Mouse (Mus musculus): ENCODE measurements around the gene Crocc2.
A peak's percentile ranks its signal among the peaks of the same experiment; 100 is the strongest.

The Crocc2 gene

DNA sequence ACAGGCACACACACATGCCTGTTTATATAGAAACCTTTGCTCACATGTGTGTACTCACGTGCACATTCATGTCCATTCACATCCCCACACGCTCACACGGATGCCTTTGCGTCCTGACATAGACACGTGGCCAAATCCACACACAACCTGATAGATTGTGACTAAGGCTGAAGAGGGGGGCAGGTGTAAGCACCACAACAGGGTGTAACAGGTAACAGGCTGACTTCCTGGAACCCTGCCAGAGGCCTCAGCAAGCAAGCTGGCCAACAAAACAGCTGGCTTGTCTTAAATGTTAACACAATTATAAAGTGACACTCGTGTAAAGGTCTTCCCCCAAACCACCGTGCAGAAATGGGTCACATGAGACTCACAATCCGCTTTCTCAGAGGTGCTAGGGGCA, 9.6 kb upstream of the Crocc2 start:
- H3K27me3 ChIP-seq (ENCODE audit: insufficient read depth, low read length): peaks cover 29% of the 10 kb centered on the region; the same call in 1 of the 2 replicates
- peaks cover 21% of the 10 kb centered on the region for H3K4me1 ChIP-seq (replicated peaks; ENCODE audit: low read depth, low read length)
- H3K4me3 ChIP-seq (replicated peaks; ENCODE audit: low read length): no peak overlapping the region
- TF ChIP-seq CTCF (conservative IDR thresholded peaks at IDR 0.05; ENCODE audit: low read length) (no peak), NANOG (IDR thresholded peaks at IDR 0.05; ENCODE audit: borderline replicate concordance, low read length) (no peak), POU5F1 (IDR thresholded peaks at IDR 0.05; ENCODE audit: borderline replicate concordance, low read length) (no peak)
- no peaks in the 10 kb centered on the region for H3K36me3 ChIP-seq (ENCODE audit: insufficient read depth, low read length)
- H3K9me3 ChIP-seq (ENCODE audit: low read length): no peaks in the 10 kb centered on the region

DNA sequence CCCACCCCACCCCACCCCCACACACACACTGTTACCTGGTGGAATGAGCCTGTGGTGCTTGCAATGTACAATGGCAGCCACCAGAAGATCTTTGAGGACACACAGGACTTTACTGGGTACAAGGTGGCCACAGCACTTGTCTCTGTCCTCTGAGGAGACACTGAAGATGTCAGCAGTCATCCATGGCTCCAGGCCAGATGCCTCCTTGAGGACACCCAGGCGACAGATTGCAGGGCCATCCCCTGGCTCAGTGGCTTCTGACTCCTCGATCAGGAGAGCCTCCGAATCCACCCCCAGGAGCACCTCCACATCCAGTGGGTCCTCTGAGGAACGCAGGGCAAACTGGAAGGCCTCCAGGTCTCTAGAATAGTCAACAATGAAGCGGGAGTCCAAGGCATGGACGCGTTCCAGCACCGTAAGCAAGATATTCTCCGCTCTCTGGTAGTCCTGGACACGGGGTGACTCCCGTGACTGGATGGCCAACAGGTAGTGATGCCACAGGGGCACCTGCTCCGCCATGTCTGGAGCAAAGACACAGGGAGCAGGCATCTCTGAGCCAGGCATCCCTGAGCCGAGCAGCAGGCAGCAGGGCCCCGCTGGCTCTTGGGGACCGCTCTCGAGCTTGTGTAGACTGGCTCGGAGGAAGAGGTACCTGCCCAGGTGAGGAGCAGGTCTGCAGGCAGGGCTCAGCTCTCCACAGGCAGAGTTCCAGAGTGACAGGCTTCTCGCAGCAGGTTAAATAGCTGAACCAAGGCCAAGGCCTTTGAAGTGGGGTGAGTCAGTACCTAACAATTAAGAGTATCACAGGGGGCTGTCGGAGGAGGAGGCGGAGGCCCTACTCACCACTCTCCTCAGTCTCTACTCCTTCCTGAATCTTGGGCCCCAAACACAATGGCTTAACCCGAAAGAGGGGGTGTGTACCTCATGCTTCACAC, 8.7 kb upstream of the Crocc2 start:
- peak overlapping the region; percentile 32; the same call in 1 of the 2 replicates for H3K4me3 ChIP-seq (replicated peaks; ENCODE audit: low read length)
- no peak for TF ChIP-seq NANOG (IDR thresholded peaks at IDR 0.05; ENCODE audit: borderline replicate concordance, low read length)
- TF ChIP-seq POU5F1 (IDR thresholded peaks at IDR 0.05; ENCODE audit: borderline replicate concordance, low read length): no peak
- TF ChIP-seq CTCF (conservative IDR thresholded peaks at IDR 0.05; ENCODE audit: low read length): no peak
- peaks cover 21% of the 10 kb centered on the region for H3K4me1 ChIP-seq (replicated peaks; ENCODE audit: low read depth, low read length)
- no peaks in the 10 kb centered on the region for H3K36me3 ChIP-seq (ENCODE audit: insufficient read depth, low read length)
- H3K9me3 ChIP-seq (ENCODE audit: low read length): no peaks in the 10 kb centered on the region
- H3K27me3 ChIP-seq (ENCODE audit: insufficient read depth, low read length): peaks cover 38% of the 10 kb centered on the region

- H3K4me3 ChIP-seq (replicated peaks; ENCODE audit: low read length): peak within 1 kb of the TSS; percentile 32; the same call in 1 of the 2 replicates
- no peaks in the 10 kb centered on the region for H3K9me3 ChIP-seq (ENCODE audit: low read length)
- peaks cover 35% of the 10 kb centered on the region for H3K27me3 ChIP-seq (ENCODE audit: insufficient read depth, low read length)
- no peaks in the 10 kb centered on the region for H3K36me3 ChIP-seq (ENCODE audit: insufficient read depth, low read length)
- TF ChIP-seq POU5F1 (IDR thresholded peaks at IDR 0.05; ENCODE audit: borderline replicate concordance, low read length) (no peak), NANOG (IDR thresholded peaks at IDR 0.05; ENCODE audit: borderline replicate concordance, low read length) (no peak), CTCF (conservative IDR thresholded peaks at IDR 0.05; ENCODE audit: low read length) (no peak)
- H3K4me1 ChIP-seq (replicated peaks; ENCODE audit: low read depth, low read length): peaks cover 21% of the 10 kb centered on the region
Observed at GRCm38 (mm10) chr1:93160501-93161133, 7.9 kb upstream of the Crocc2 start, which contains the start of gene 2310007B03Rik. Gene 2310007B03Rik (minus strand): TSS chr1:93160948.

- H3K4me3 ChIP-seq (replicated peaks; ENCODE audit: low read length): no peak overlapping the region
- no peak for TF ChIP-seq NANOG (IDR thresholded peaks at IDR 0.05; ENCODE audit: borderline replicate concordance, low read length)
- TF ChIP-seq POU5F1 (IDR thresholded peaks at IDR 0.05; ENCODE audit: borderline replicate concordance, low read length): no peak
- TF ChIP-seq CTCF (conservative IDR thresholded peaks at IDR 0.05; ENCODE audit: low read length): no peak
- H3K9me3 ChIP-seq (ENCODE audit: low read length): no peaks in the 10 kb centered on the region
- peaks cover 32% of the 10 kb centered on the region for H3K27me3 ChIP-seq (ENCODE audit: insufficient read depth, low read length)
- H3K36me3 ChIP-seq (ENCODE audit: insufficient read depth, low read length): no peaks in the 10 kb centered on the region
- peaks cover 21% of the 10 kb centered on the region for H3K4me1 ChIP-seq (replicated peaks; ENCODE audit: low read depth, low read length)
Observed at GRCm38 (mm10) chr1:93161350-93161749, 7.2 kb upstream of the Crocc2 start.

GRCm38 (mm10) chr1:93161921-93162320, 6.6 kb upstream of the Crocc2 start:
- no peaks in the 10 kb centered on the region for H3K9me3 ChIP-seq (ENCODE audit: low read length)
- H3K4me1 ChIP-seq (replicated peaks; ENCODE audit: low read depth, low read length): peaks cover 21% of the 10 kb centered on the region
- H3K27me3 ChIP-seq (ENCODE audit: insufficient read depth, low read length): peaks cover 32% of the 10 kb centered on the region
- no peak for TF ChIP-seq NANOG (IDR thresholded peaks at IDR 0.05; ENCODE audit: borderline replicate concordance, low read length)
- no peak for TF ChIP-seq CTCF (conservative IDR thresholded peaks at IDR 0.05; ENCODE audit: low read length)
- TF ChIP-seq POU5F1 (IDR thresholded peaks at IDR 0.05; ENCODE audit: borderline replicate concordance, low read length): no peak
- no peaks in the 10 kb centered on the region for H3K36me3 ChIP-seq (ENCODE audit: insufficient read depth, low read length)
- H3K4me3 ChIP-seq (replicated peaks; ENCODE audit: low read length): no peak overlapping the region

DNA sequence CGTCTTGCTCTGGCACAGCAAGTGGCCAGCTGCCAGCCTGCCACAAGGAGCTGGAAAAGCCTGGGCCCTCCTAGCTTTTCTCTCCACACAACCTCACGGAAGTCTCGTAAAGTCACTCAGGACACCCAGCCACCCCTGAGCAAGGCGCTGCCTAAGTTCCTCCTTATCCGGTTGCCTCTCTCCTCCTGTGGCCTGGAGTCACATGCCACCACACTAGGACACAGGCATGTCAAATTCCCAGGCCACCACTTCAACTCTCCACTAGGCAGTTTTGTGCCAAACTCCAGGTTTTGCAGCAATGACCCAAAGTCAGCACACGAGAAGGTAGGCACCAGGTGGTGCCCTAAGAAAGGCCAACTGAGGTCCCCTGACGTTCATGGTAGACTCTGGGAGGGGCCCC, 5.9 kb upstream of the Crocc2 start:
- Histone ChIP-seq H3K27me3 (ENCODE audit: insufficient read depth, low read length) (peaks cover 32% of the 10 kb centered on the region), H3K4me1 (replicated peaks; ENCODE audit: low read depth, low read length) (peaks cover 21% of the 10 kb centered on the region), H3K36me3 (ENCODE audit: insufficient read depth, low read length) (no peaks in the 10 kb centered on the region), H3K4me3 (replicated peaks; ENCODE audit: low read length) (no peak overlapping the region), H3K9me3 (ENCODE audit: low read length) (no peaks in the 10 kb centered on the region)
- TF ChIP-seq NANOG (IDR thresholded peaks at IDR 0.05; ENCODE audit: borderline replicate concordance, low read length): no peak
- no peak for TF ChIP-seq CTCF (conservative IDR thresholded peaks at IDR 0.05; ENCODE audit: low read length)
- TF ChIP-seq POU5F1 (IDR thresholded peaks at IDR 0.05; ENCODE audit: borderline replicate concordance, low read length): no peak

GRCm38 (mm10) chr1:93165447-93165846, 3.1 kb upstream of the Crocc2 start:
- Histone ChIP-seq H3K9me3 (ENCODE audit: low read length) (no peaks in the 10 kb centered on the region), H3K27me3 (ENCODE audit: insufficient read depth, low read length) (peaks cover 36% of the 10 kb centered on the region), H3K4me3 (replicated peaks; ENCODE audit: low read length) (no peak overlapping the region), H3K36me3 (ENCODE audit: insufficient read depth, low read length) (no peaks in the 10 kb centered on the region), H3K4me1 (replicated peaks; ENCODE audit: low read depth, low read length) (peaks cover 22% of the 10 kb centered on the region)
- no peak for TF ChIP-seq POU5F1 (IDR thresholded peaks at IDR 0.05; ENCODE audit: borderline replicate concordance, low read length)
- TF ChIP-seq CTCF (conservative IDR thresholded peaks at IDR 0.05; ENCODE audit: low read length): no peak
- no peak for TF ChIP-seq NANOG (IDR thresholded peaks at IDR 0.05; ENCODE audit: borderline replicate concordance, low read length)

DNA sequence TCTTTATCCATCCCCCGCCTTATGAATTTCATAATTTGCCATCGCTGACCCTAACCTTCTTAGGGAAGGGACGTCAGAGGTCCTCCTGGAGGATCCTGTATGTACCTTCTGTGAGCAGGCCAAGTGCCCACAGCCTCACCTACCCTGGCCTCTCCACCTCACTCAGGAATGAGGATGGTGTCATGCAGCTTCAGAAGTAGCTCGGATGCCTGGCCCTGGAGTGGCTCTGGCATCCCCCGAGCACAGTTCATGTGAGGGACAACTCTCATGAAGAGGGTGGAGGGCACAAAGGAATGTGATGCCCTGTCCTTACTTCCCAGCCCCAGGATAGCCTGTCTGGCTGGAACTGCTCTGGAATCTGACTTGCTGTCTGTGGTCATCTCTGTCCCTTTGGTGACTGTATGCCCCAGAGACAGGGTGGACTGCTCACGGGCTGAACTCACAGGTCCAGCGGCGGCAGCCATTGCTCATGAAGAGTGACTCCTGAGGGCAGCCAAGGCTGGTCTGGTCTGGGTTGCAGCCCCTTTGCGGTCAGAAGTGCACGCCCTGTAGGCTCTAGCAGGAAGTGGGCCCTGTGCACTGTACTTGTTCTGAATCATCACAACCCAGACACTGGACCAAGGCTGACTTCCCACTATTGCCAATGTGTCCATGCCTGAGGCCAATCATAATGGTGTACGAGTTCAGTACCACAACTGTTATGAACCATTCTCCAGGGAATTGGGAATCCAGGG, 2.0 kb upstream of the Crocc2 start:
- Histone ChIP-seq H3K4me1 (replicated peaks; ENCODE audit: low read depth, low read length) (peaks cover 11% of the 10 kb centered on the region), H3K9me3 (ENCODE audit: low read length) (no peaks in the 10 kb centered on the region), H3K36me3 (ENCODE audit: insufficient read depth, low read length) (no peaks in the 10 kb centered on the region), H3K27me3 (ENCODE audit: insufficient read depth, low read length) (peaks cover 28% of the 10 kb centered on the region), H3K4me3 (replicated peaks; ENCODE audit: low read length) (no peak overlapping the region)
- TF ChIP-seq POU5F1 (IDR thresholded peaks at IDR 0.05; ENCODE audit: borderline replicate concordance, low read length) (no peak), NANOG (IDR thresholded peaks at IDR 0.05; ENCODE audit: borderline replicate concordance, low read length) (no peak), CTCF (conservative IDR thresholded peaks at IDR 0.05; ENCODE audit: low read length) (no peak)
